Mouse (Mus musculus) forelimb bud, embryonic 11.5 days (tissue): ENCODE measurements around the gene Wdr41.

Experiments
- DNase-seq: peaks from one replicate; pipeline ENCODE4 v3.0.0-alpha.2; 2012; ENCODE audit warnings: low read depth, low spot score

The Wdr41 gene

DNA sequence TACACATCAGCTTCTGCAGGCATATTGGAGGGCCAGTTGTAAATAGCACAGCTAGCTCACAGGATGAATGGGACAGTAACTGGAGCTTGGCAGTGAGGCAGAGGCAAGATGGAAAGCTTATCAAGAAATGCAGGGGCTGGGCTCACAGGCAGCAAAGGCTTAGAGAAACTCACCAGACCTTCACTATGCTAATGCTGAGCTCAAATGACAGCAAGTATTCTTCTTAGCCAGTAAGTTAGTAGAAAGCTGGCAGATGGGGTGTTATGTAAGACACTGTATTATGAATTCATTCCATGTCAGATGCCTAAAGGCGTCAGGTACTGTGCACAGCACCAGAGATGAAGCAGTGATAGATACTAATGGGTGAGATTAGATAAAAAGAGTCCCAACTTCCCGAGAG is 58.6 kb downstream of the Wdr41 start:
- no peak for DNase-seq

DNA sequence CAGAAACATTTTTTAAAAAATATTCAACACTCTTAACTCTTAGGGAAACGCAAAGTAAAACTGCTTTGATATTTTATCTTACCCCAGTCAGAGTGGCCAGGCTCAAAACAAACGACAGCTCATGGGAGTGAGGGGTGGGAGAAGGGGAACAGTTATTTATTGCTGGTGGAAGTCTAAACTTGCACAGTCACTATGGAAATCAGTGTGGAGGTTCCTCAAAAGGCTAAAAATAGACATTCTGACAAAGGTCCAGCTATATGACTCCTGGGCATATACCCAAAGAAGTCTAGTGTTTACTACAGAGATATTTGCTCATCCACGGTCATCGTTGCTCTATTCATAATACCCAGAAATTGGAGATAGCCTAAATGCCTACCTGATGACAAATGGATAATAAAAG is 62.1 kb downstream of the Wdr41 start:
- no peak for DNase-seq

DNA sequence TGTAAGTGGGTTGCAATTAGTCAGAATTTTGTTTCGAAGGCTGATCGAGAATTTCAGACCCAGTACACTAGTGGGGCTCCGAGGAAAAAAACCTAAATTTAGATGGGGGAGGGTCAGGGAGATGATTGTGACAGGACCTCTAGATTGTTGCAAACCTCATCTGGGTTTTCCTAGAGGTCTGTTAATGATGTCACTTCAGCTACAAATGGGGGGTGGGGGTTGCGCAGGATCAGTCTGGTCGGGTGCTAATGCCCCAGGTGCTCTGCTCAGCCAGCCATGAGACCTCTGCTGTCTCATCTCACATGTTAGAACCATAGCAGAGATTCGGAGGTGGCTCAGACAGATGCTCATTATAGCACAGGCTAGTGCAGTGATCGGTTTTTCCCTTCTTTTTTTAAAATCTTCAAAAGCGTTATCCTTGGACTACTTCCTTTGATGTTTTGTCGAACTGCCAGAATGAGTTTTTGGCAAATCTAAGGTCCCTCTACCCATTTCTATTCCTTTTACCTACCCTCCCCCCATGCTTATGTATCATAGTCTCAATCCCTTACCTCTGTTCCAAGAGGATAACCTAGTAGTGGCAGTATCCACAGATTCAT is 64.1 kb downstream of the Wdr41 start:
- DNase-seq = no peak

DNA sequence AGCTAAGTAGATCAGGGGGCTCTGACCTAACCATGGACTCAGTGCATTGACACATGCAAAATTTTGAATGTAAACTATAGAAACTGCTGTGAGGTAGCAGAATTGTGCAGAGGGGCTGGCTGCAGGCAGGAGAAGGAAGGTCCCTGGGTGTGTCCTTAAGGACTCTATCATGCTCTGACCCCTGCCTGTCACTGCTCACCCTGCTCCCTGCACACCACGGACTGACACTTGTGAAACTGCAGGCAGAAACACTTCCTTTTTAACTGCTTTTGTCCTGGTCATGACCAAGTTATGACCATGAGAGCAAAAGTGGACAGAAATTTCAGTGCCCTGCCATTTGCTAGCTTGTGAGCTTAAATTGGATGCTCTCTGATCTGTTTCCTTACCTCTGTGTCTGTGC is 68.0 kb downstream of the Wdr41 start:
- no peak for DNase-seq

DNA sequence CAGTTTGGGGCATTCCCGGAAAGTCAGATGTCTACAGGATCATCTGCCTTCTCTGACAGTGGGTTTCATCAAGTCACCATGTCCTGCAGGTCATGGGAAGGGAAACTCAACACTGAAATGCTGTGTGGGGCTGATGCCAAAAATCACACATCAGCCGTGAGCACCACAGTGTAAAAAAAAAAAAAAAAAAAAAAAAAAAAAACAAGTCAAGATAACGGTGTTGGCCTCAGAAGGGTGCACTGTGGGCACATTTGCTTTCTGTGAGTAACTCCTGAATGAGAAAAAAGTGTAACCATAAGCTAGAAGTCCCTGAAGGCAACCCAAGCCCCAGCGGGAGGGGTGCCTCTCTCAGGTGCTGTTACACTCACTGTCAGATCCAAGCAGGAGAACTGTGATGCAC is 74.3 kb downstream of the Wdr41 start:
- DNase-seq = no peak

DNA sequence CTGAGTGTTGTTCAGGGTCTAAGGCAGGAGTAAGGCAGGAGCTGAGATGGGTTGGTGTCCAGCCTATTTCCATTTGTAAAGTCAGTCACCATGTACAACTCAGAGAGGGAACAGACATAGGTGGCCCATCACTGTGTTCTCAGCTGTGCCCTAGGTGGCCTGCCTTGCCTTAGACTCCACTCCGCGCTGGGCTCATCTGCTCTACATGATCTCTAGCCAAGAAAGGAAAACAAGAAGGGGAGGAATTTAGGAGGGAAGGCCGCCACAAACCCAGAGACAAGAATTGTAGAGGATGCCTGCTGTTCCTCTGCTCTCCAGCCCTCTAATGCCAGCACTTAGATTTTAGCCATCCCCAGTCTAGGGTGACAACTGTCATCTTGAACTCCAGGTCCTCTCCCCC is 76.3 kb downstream of the Wdr41 start:
- DNase-seq = no peak

DNA sequence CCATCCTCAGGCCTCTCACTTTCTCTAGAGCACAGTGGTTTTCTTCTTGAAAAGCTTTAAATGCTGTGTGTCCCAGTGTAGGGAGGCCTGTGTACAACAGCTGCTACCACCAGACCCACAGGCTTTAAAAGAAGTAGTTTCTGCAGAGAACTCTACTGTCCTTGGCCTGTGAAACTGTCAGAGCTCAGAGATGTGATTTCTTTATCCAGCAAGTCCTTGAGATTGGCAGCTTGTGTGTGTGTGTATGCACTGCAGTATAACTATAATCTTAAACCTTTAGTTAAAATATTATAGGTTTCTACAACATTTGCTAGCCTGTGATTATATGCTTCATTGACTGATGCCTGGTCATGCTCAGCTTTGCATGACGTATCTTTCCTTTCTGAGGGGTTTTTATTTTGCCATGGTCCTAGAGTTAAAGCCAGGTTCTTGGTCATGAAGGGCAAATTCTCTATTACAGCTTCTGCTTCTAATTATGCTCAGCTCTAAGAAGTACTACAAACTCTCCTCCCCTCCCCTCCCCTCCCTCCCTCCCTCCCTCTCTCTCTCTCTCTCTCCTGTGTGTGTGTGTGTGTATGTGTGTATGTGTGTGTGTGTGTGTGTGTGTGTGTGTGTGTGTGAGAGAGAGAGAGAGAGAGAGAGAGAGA is 79.7 kb downstream of the Wdr41 start:
- DNase-seq = no peak

DNA sequence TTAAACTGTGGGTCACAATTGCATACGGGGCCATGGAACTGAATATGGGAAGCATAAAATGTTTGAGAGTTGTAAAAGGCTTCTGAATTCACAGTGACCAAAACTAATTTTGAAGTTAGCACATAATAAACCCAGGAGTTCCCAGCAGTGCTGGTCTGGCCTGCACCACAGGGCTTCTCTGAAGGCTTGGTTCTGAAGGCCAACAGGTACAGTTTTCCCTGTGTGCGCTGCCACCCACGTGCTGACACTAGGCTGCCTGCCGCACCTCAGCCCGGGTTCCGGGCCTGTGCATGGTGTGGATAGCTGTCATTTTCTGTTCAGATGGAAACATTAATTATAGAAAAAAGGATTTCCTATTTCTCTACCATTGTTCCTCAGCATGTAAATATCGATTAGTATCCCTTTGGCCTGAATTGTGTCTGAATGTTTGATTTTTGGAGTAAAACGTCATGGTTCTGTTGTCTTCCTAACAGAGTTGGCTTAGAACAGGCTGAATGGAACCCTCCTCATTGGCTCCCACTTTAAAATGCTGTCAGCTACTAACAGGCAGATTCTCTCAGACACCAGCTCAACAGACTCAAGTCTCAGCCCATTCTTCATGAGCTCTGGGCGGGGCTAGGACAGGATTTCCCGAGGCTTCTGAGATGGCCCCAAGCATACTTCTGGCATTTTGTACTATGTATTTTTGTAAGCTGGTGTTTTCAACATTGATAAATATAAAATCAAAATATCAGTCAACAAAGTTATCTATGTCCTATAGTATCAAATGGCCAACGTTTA is 80.5 kb downstream of the Wdr41 start:
- DNase-seq = no peak

DNA sequence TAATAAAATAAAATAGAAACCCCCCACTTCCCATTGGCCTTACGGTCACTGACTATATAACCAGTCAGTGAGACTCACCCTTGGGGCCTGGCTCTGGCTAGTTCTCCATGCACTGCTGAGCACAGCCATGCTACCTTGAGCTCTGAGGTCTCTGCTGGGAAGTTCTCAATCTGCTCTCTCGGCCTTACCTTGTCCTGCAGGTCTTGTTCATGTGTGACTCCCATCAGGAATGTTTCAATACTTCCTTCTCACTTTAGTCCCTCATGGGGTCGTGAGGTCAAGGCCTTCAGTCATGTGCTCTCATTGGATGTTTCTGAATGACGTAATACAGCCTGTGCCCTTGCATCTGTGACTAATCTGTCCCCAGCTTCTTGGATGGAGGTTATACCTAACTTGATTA is 82.7 kb downstream of the Wdr41 start:
- DNase-seq = no peak

DNA sequence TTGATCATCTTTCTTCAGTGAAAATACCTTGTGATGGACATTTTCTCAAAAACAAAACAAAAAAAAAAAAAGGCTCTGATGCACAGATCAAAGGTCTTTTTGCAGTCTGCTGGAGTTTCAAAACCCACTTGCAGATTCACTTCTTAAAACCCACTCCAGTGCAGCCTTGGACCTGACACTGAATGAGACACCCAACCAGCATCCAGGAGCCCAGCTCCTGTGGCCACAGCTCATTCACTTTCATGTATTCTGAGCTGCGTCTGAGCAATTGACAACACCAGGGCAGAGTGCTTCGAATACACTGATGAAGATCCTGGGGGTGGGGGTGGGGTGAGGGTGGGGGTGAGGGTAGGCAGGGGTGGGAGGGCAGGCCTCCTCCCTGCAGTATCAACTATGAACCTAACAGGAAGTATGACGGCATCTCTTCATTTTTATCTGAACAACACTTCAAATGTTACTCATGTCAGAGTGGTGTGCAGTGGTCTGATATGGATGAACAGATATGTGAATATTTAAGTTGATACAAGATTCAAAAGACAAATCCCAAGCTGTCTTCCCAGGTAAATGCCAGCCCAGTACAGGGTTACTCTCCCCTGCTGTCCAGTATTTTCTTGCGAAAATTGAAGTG is 87.4 kb downstream of the Wdr41 start:
- DNase-seq = no peak

DNA sequence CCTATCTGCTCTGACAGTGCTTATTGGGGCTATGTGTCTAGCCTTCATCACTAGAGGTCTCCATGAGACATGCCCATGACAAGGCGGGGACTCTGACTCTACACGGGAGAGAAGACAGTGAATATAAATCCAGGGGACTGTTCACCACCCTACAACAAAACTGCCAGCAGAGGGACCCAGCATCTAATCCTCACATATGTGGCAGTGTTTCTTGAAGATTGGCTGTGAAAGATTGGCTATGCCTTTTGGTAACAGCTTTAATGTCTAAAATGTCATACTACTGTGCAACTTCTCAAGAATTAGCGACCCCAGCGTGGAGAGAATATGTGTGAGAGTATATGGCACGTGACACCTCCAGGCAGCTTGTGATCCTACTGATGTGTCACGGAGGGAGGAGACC is 91.7 kb downstream of the Wdr41 start:
- DNase-seq = no peak

DNA sequence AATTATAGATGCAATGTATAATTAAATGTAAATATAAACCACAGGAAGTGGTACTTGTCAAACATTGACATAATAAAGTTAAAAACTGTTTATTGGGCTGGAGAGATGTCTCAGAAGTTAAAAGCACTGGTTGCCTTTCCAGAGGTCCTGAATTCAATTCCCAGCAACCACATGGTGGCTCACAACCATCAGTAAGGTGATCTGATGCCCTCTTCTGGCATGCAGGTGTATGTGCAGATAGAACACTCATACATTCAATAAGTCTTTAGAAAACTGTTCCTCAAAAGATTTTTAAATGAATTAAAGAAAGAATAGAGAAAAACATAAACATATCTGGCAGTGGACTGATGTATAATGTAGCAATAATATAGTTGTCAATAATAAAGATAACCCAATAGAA is 94.1 kb downstream of the Wdr41 start:
- no peak for DNase-seq
